Mouse (Mus musculus): ENCODE data around the gene Ublcp1.
"Not testable (repeated sequence)": the region's sequence is repeated elsewhere in the genome, so short reads cannot be mapped to it uniquely, and the experiment has no call there.

DNA sequence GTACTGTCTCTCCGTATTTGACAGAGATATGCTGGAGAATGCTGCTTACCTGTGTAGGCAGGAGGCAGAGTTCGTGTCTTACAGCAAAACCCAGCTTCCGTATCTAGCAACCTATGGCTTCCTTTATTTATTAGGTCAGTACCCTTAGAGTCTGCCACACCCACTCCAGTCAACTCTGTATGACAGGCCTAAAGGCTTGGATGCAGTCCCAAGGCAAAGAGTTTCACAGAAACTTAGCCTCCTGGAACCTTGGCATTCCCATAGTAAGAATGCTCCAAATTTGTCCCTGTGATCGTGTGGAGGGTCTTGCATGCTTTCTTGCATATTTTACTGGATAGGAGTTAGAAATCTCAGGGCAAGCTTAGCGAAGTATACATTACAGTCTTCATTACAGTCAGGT, 18.3 kb downstream of the Ublcp1 start:
- not testable (repeated sequence) for TF ChIP-seq CTCF, EP300 (IDR thresholded peaks at IDR 0.05; ENCODE audit: low read depth)
